Mouse (Mus musculus): ENCODE data around the gene Has3.

DNA sequence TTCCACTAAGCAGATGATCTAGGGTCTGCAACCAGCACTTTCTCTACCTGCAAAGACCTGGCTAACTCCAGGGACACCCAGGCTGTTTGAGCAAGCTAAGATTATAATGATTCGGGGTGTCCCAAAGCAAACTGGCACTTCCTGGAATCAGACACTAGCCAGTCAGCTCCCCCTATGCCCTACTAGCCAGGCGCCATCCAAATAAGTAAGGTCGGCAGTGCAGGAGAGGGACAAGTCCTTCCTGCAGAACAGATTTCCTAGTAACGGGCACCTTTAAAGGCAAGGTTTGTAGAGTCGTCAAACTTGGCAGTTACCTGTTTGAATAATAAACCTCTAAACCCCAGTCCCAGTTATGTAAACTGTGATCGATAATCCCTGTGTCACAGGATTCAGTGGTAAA is 31.2 kb upstream of the Has3 start:
- TF ChIP-seq EP300 (IDR thresholded peaks at IDR 0.05; ENCODE audit: low read depth) (no peak), CTCF (IDR thresholded peaks at IDR 0.05; ENCODE audit: low read depth) (no peak)

All from heart, postnatal 0 days (tissue).